Mouse (Mus musculus): ENCODE data around the gene Pxn. TPM values are rescaled to one million over a fixed set of nuclear protein-coding genes. Genes with fewer than 3 reads are reported as not detected.

The Pxn gene
- polyA plus RNA-seq (2017; shearing (Covaris generic)): 10 to 100 TPM; 50.1 to 57.5 TPM

DNA sequence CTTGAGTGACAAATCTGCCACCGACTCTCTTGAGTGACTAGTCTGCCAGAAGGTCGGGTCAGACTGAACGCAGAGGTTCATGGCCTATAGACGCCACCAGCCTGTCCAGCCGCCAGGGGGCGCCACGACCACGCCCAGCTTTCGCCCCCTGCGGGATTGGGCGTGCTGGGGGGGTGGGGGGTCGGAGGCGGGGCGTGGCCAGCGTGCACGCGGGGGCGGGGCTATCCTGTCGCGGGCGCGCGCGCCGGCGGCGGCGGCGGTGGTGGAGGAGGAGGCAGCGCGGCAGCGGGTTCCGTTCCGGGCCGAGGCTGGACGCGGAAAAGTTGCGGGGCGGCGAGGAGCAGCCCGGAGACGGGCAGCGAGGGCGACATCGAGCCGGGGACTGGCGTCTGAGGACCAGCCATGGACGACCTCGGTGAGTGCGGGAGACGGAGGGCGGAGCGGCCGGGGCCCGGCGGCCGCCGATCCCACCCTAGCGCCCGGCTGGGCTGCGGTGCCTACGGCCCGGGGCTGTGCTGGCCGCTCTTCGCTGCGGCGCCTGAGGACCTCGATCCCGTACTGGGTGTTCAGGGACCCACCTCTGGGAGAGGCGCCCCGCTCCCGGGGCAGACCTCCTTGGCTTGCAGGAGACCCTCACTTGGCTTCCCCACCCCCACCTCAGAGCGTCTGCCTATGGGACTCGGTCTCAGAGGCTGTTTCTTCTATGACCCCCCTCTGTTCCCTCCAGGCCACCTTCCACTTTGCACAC lies at the start of gene Pxn:
Gene Pxn (plus strand): TSS at position 223 of the 748 bp plus-strand sequence.

GRCm38 (mm10) chr5:115465642-115466420 lies 40.6 kb upstream of the Pxn start, which contains the start of gene Pla2g1b:
Gene Pla2g1b (plus strand): TSS chr5:115466262.

GRCm38 (mm10) chr5:115483947-115484920 lies 22.2 kb upstream of the Pxn start, which contains the start of gene Sirt4:
Gene Sirt4 (minus strand): TSS chr5:115484725.

DNA sequence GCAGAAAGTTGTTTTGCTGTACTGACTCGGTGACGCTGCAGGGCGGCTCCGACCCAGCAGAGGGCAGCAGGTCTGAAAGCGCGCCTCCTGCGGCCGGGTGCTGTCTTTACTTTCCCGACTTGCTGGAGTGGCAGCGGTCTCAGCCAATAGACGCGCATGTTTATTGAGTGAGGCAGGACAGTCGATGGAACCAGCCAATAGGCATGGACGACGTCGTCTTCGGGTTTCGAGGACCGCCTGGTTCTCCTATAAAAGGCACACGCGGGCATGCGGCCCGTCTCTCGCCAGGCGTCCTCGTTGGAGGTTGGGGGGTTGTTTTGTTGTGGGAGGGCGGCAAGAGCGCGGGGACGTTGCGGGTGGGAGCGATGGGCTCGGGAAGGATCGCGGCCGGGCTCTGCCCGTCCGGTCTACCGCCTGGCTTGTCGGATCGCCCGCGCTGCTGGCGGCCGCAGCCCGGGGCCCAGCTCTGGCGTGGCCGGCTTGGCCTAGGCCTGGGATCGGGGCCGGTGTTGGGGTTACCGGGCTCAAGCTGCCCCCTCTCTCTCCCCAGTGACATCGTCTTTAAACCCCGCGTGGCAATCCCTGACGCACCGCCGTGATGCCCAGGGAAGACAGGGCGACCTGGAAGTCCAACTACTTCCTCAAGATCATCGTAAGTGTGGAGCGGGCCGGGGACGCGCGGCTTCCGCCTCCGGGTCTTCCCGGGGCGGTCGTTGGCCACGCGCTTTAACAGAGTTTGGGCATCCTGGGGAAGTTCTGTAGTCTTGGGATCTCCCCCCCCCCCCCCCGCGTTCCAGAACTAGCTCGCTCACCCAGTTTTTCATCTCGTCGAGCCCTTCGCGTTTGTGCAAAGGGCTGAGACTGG lies 53.0 kb downstream of the Pxn start, which contains the start of gene Rplp0:
Gene Rplp0 (plus strand): TSS at position 231 of the 865 bp plus-strand sequence.

DNA sequence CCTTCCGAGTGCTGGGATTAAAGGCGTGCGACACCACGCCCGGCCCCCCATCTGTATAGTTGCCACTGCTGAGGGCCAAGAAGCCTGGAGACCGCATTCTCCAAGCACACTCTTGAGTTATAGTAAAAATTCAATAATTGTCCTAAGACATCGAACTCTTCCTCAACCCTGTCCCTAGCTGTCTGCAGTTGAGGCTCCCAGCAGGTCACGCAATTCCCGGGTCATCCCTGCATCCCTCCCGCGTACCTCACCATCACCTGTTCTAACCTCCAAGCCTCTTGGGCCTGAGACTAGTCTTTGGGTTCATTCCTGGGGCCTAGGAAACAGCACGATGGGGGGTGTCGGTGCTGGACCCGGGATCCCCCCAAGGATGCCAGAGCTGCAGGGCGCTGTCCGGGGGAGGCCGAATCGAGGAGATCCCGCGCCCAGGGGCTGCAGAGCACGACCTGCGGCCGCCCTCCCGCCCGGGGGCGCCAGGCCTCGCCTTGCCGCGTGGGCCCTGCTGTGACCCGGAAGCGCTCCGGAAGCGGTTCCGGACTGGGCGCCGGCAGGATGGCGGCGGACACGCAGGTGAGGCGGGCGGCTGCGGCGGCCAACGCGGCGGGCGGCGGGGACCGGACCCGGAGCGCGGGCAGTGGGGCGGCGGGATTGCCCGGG lies 58.4 kb downstream of the Pxn start, which contains the start of gene Gcn1l1:
Gene Gcn1l1 (plus strand): TSS at position 518 of the 657 bp plus-strand sequence.

Other genes with a start within 250 kb of the Pxn start
- gene Rnf10, start 233.8 kb upstream of the Pxn start, polyA plus RNA-seq (2017; shearing (Covaris generic)): 100 to 1,000 TPM; 122 to 124 TPM
- 10 to 100 TPM; 41.6 to 49.5 TPM for gene Coq5, start 227.0 kb upstream of the Pxn start, polyA plus RNA-seq (2017; shearing (Covaris generic))
- gene Dynll1, start 205.7 kb upstream of the Pxn start, polyA plus RNA-seq (2017; shearing (Covaris generic)): 100 to 1,000 TPM; 508 to 740 TPM
- 100 to 1,000 TPM; 121 to 126 TPM for gene Srsf9, start 179.5 kb upstream of the Pxn start, polyA plus RNA-seq (2017; shearing (Covaris generic))
- 10 to 100 TPM; 23.4 to 25.1 TPM for gene Gatc, start 165.5 kb upstream of the Pxn start, polyA plus RNA-seq (2017; shearing (Covaris generic))
- gene Triap1, start 165.5 kb upstream of the Pxn start, polyA plus RNA-seq (2017; shearing (Covaris generic)): 10 to 100 TPM; 47.3 to 52.3 TPM
- 100 to 1,000 TPM; 460 to 511 TPM for gene Cox6a1, start 157.7 kb upstream of the Pxn start, polyA plus RNA-seq (2017; shearing (Covaris generic))
- gene Msi1, start 77.1 kb upstream of the Pxn start, polyA plus RNA-seq (2017; shearing (Covaris generic)): 1 to 10 TPM in 1 of 2 experiments, under 1 TPM in 1; 0.24 to 1.0 TPM
- gene Pla2g1b, start 40.4 kb upstream of the Pxn start, polyA plus RNA-seq (2017; shearing (Covaris generic)): not detected
- 10 to 100 TPM in 1 of 2 experiments, 1 to 10 TPM in 1; 8.6 to 18.7 TPM for gene Sirt4, start 22.0 kb upstream of the Pxn start, polyA plus RNA-seq (2017; shearing (Covaris generic))
- 1,000 to 10,000 TPM; 1,423 to 1,938 TPM for gene Rplp0, start 52.8 kb downstream of the Pxn start, polyA plus RNA-seq (2017; shearing (Covaris generic))
- 10 to 100 TPM; 46.4 to 68.3 TPM for gene Gcn1l1, start 58.6 kb downstream of the Pxn start, polyA plus RNA-seq (2017; shearing (Covaris generic))
- 10 to 100 TPM; 13.2 to 17.2 TPM for gene Rab35, start 125.2 kb downstream of the Pxn start, polyA plus RNA-seq (2017; shearing (Covaris generic))
- 10 to 100 TPM; 36.0 to 75.8 TPM for gene Bicdl1, start 224.9 kb downstream of the Pxn start, polyA plus RNA-seq (2017; shearing (Covaris generic))

All from inflammation-experienced regulatory T-cells (primary cell).